Mouse (Mus musculus) midbrain, embryonic 14.5 days (tissue): Measurements from ENCODE around the gene Rwdd1. TPM values are rescaled to one million over a fixed set of nuclear protein-coding genes. Genes with fewer than 3 reads are reported as not detected.
A peak's percentile ranks its signal among the peaks of the same experiment; 100 is the strongest.

Experiments
- ATAC-seq: fragments of 200-750 bp; cut with Nextera tagmentation; 2 replicates; pipeline ENCODE4 v1.8.0; 2017; ENCODE audit warnings: moderate number of reproducible peaks, moderate library complexity; ENCODE audit not compliant: low FRiP score, low TSS enrichment
- DNase-seq: peaks from one replicate; pipeline ENCODE4 v3.0.0-alpha.2; 2015
- H3K27ac ChIP-seq: fragments of 300-500 bp; sonication (generic); replicated peaks from 2 replicates; pipeline ENCODE4 v1.5.1; 2014; ENCODE audit warnings: mild to moderate bottlenecking, low read depth, low read length, moderate library complexity
- H3K27me3 ChIP-seq: fragments of 300-500 bp; sonication (generic); 2 replicates; pipeline ENCODE4 v1.6.1; 2014; ENCODE audit warnings: low read length, control low read depth, mixed read lengths; ENCODE audit not compliant: control insufficient read depth, insufficient read depth
- H3K36me3 ChIP-seq: fragments of 300-500 bp; sonication (generic); 2 replicates; pipeline ENCODE4 v1.6.1; 2014; ENCODE audit warnings: low read length, control low read depth; ENCODE audit not compliant: control insufficient read depth, insufficient read depth
- H3K4me1 ChIP-seq: fragments of 300-500 bp; sonication (generic); 2 replicates; pipeline ENCODE4 v1.6.1; 2014; ENCODE audit warnings: mild to moderate bottlenecking, antibody characterized with exemption, low read length, control low read depth; ENCODE audit not compliant: control insufficient read depth, insufficient read depth
- H3K4me2 ChIP-seq: fragments of 300-500 bp; sonication (generic); 2 replicates; pipeline ENCODE4 v1.6.1; 2014; ENCODE audit warnings: mild to moderate bottlenecking, low read length, moderate library complexity
- H3K4me3 ChIP-seq: fragments of 300-500 bp; sonication (generic); replicated peaks from 2 replicates; pipeline ENCODE4 v1.5.1; 2014; ENCODE audit warnings: low read depth, low read length
- H3K9ac ChIP-seq: fragments of 300-500 bp; sonication (generic); replicated peaks from 2 replicates; pipeline ENCODE4 v1.6.1; 2014; ENCODE audit warnings: mild to moderate bottlenecking, low read length, moderate library complexity
- H3K9me3 ChIP-seq: fragments of 300-500 bp; sonication (generic); 2 replicates; pipeline ENCODE4 v1.6.1; 2016; ENCODE audit warnings: low read length, control low read depth, mixed read lengths; ENCODE audit not compliant: control insufficient read depth
- WGBS: fragments of 180-500 bp; shearing (Covaris S2); extraction: QIAGEN DNeasy Blood & Tissue Kit; methylation state at CpG from one replicate; pipeline ENCODE4 v1.1.7; 2014; 5-methylcytosine and 5-hydroxymethylcytosine counted together
- polyA plus RNA-seq: library from polyadenylated mRNA; unstranded; fragments of >200 nt; fragmentation: Nextera tagmentation; extraction: Ambion mirVana; gene quantifications from 2 replicates; pipeline ENCODE4 v1.2.1, GENCODE M21; 2014

The Rwdd1 gene
- polyA plus RNA-seq, 1 experiment from 2014 or later: 135 TPM

GRCm38 (mm10) chr10:33950803-33951583 lies 68.4 kb downstream of the Rwdd1 start, which contains the start of gene Zup1:
Zup1 (minus strand) TSS chr10:33951269.
- Histone ChIP-seq H3K9ac (peak within 1 kb of the TSS; percentile 95), H3K4me1 (peaks cover 14% of the 10 kb centered on the region; the same call in 1 of the 2 replicates), H3K27me3 (no peaks in the 10 kb centered on the region), H3K4me2 (peak within 1 kb of the TSS; percentile 56), H3K9me3 (no peaks in the 10 kb centered on the region), H3K27ac (peak within 1 kb of the TSS; percentile 78), H3K4me3 (peak within 1 kb of the TSS; percentile 85), H3K36me3 (peaks cover 16% of the 10 kb centered on the region)
- 3% methylated on average over 42 of the region's 42 CpGs for WGBS
- DNase-seq: peak; percentile 90
- ATAC-seq: peak; percentile 95

Other genes with a start within 250 kb of the Rwdd1 start
- not detected in 2 replicates for gene Sult3a2, start 232.9 kb downstream of the Rwdd1 start, polyA plus RNA-seq
- not detected in 2 replicates for gene Sult3a1, start 161.9 kb downstream of the Rwdd1 start, polyA plus RNA-seq
- gene Rsph4a, start 114.5 kb downstream of the Rwdd1 start, polyA plus RNA-seq: 0.51 and 0.74 TPM in 2 replicates
- 21.6 and 27.7 TPM in 2 replicates for gene Zup1, start 68.4 kb downstream of the Rwdd1 start, polyA plus RNA-seq
- not detected in 2 replicates for gene Trappc3l, start 18.0 kb upstream of the Rwdd1 start, polyA plus RNA-seq
- gene Calhm4, start 24.7 kb upstream of the Rwdd1 start, polyA plus RNA-seq: not detected in 2 replicates
- 0.18 and 0.62 TPM in 2 replicates for gene Calhm5, start 76.9 kb upstream of the Rwdd1 start, polyA plus RNA-seq
- 0.27 and 1.0 TPM in 2 replicates for gene Calhm6, start 108.4 kb upstream of the Rwdd1 start, polyA plus RNA-seq
- 3.0 and 9.4 TPM in 2 replicates for gene Dse, start 188.1 kb upstream of the Rwdd1 start, polyA plus RNA-seq